Mouse (Mus musculus) ES-CJ7 (cell line): ENCODE measurements around the gene Agbl4.
A peak's percentile ranks its signal among the peaks of the same experiment; 100 is the strongest.

ENCODE experiments used
- DNase-seq: peaks from one replicate; pipeline ENCODE4 v3.0.0; 2011; ENCODE audit warnings: low read depth, low spot score

Gene Agbl4

DNA sequence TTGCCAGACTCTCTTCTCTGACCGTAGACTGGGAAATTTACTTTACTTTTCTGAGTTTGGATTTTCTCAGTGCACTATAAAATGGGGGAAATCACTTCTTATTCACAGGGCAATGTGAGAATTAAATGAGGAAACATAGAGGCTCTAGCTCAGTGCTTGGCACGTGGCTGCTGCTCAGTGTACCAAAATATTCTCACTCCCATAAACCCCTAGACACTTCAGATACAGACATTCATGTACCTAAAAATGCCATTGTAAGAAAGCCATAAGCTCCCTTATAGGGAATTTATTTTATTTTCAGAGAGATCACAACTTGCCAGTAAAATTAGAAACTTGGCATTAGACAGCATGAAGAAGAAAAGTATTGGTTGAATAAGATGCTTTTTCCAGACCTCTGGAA, 883.5 kb downstream of the Agbl4 start:
- no peak for DNase-seq

DNA sequence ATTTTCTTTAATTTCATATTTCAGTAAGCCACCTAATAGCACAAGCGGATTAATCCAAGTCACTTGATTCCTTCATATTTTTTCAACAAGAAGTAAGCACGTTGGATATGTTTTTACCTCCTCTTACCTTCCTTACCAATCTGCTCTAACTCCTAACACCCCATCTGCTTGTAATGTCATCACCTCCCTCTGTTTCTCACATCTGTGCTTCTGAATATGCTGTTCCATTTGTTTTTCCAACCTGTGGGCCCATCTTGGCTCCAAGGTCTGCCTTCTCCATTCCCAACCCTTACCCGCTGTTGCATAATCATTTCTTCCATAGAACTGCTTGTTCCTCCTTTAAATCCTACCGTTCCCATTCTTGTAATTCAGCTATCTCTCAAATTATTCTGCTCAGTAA, 884.4 kb downstream of the Agbl4 start:
- no peak for DNase-seq

DNA sequence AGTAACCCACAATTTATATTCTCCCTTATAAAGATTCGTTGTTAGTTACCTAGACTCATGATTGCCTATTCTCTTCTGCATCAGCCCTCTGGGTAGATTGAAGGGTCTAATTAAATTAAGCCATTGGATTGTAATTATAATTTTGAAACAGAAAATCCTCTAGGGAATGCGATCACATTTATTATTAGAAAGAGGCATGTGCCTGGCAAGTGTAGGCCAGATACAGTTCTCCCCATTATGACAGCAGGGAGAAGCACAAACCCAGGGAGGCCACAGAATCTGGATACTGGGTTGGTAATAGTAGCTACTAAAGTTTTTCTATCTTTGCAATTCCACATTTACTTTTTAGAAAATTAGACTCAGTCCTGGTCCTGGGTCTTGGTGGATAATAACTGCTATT, 887.2 kb downstream of the Agbl4 start:
- DNase-seq, result no peak

DNA sequence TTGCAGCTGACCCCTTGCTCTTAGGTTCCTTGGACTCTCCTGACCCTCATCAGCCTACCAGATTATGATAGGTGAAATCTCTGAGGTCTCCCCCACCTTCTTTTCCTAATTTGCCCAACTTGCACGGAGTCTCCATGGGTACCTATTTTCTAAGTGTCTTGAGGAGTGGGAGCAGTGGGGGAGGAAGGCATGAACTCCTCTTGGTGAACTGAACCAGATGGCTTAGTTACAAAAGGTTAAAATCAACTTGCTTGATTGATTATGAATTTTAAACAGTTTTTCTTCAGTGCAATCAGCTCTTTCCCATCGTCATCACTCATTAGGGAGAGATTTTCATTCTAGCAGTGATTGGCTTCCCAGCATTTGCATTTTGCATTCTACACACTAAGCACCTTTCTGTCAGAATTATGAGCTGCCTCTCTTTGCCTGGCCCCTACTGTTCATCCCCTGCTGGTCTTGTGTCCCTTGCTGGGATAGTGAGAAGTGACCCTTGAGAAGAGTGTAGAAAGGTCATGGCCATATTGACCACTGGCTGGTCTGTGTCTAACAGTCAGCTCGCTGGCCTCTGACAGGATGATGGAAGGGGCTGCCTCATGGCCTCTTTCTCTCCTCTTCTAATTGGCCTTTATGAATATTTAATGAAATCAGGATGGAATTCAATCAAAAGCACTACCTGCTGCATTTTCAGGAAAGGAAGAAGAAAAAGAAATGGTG, 897.2 kb downstream of the Agbl4 start:
- no peak for DNase-seq

DNA sequence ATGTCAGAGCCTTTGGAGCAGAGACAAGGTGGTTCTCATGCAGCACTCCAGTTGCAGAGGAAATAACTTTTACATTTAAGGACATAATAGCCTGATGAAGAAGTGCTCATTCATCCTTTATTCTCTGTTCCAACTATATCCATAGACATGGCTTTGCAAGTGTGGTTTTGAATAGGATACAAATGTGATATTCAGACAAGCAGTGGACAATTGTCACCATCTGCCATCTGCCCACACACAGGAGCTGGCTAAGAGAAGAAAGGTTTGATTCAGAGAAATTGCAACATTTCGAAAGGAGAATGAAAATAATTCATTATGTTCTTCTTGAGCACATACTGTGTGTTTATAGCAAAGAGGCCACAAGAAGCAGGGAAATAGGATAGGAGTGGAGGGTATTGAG, 909.1 kb downstream of the Agbl4 start:
- no peak for DNase-seq

DNA sequence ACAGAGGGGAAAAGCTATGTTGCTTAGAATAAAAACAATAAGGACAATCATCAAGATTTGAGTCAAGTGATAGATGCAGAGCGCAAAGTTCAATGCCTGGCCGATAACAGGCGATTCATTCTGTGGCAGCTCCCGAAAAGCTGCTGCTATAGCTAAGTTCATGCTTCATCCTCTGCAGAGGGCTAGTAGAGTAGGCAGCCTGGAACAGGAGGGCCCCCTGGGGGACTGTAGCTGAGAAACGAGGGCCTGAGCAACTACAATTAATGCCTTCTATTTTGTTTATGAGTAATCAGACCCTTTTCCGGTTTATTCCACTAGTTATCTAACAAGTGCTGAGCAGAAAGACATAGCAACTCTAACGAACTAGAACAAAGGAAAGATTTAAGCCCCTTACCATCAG, 909.7 kb downstream of the Agbl4 start:
- no peak for DNase-seq

DNA sequence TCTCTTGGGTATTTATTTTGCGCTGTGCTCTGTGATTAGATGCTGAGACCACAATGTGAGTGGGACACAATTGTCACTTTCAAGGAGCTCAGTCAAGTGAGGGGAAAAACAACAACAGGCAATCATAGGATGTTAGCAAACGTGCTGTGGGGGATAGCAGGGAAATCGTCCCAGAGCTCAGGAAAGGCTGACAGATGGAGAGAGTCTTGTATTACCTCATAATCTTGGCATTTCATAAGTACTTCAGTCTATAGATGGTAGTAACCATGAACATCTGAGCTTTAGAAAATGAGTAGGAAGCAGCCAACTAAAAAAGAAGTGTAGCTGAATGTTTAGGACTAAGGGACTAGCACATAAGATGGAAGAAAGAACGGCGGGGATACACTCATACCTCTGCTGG, 910.2 kb downstream of the Agbl4 start:
- DNase-seq, result no peak

DNA sequence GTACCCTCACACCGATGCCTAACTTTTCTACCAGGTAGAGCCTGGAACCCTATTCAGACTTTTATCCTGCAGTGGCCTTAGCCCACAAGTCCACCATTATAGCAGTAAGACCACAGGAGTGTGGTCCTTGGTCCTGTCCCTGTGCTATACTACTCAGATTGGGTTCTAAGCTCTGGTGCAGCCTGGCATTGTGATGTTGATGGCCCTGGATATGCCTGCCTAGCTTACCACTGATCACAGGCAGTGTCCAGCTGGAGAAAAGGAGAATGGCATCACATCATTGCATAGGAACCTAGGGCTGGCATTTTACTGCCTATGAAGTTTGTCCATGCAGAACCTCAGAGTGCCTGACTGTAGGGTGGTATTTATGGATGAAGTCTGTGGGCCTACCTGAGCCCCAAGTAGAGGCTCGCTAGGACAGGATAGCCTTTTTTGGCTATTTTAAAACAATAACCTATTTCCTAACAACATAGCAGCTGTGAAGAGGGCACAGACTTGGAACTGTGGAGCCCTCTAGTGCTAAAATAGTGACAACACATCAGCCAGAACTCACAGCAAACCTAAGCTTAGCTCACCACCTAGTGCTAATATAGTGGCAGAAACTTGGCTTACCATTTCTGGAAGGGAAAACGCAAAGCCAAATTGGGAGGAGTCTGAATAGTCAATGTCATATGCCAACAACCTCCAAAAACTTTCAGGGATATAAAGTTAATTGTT, 911.3 kb downstream of the Agbl4 start:
- DNase-seq, result peak; percentile 57

DNA sequence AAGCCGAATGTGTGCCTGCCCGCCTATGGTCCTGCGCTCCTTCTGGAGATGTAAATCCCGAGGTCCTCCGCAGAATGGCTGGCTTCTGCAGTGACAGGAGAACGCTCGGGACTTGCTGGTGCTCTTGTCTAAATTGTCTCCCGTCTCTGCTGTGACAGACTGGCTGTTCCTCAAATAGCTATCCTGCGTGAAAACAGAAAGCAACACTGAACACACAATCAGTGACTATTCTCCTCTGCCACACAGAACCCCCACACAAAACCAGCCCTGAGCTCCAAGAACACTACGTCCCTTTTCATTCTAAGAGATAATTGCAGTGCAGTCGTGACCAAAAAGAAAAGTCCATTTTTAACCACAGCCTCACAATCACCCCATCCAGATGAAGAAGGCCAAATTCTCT, 929.6 kb downstream of the Agbl4 start:
- no peak for DNase-seq

DNA sequence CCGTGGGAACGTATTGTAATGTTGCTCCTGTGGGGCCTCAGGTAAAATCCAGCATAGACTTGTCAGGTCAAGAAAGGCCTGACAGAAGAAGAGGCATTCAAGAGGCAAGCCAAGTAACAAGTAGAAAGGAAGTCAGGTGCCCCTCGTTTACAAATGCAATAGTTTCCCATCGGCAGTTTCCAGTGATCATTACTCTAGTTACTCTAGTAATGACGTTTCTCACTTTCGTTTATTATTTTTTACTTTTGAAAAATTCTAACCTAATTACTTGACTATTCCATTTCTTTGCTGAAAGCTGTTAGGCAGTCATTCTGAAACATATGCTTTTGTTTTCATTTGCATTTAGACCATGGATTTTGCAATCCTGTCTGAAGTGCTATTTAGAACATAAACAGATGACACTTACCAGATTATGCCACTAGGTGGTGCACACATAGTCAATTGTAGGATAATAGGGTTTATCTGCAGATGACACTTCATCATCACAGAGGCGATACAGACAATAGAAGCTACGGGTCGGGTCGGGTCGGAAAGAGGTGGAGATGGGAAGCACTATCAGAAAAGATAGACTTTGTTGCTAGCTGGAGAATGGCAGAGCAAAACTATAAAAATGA, 930.4 kb downstream of the Agbl4 start:
- DNase-seq, result peak; percentile 50

DNA sequence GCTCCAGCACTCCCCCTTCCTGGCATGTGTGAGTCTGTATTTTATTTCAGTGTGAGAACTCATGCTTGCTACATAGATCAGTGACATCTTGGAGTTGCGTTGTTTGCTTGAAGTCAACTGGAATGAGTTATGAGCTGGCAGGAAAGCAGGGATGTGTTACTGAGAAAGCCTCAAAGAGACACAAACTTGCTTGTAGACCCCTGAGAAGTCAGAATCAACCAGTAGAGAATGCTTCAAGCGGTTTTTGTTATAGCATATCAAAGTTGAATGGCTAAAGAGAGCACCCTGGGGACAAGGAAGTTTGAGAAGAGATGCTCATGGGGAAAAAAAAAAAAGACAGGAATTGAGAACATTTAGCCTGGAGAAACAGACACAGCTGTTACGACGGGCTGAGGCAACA, 932.0 kb downstream of the Agbl4 start:
- DNase-seq, result no peak

DNA sequence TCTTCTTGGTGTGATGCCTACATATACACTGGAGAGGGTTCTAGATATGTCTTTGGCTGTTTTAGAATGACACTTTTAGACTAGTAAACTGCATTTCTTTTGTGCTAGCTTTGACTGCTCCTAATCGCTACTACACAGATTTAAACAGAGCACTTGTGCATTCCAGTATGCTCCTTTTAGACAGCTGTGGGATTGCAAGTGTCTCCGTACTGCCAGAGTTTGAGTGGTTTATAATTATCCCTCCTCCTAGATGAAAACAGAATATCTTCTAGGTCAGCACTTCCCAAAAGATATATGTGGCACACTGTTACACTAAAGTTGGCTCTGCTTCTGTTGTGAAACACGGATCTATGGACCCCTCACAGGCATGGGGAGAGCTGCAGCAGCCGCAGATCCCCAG, 935.4 kb downstream of the Agbl4 start:
- no peak for DNase-seq

DNA sequence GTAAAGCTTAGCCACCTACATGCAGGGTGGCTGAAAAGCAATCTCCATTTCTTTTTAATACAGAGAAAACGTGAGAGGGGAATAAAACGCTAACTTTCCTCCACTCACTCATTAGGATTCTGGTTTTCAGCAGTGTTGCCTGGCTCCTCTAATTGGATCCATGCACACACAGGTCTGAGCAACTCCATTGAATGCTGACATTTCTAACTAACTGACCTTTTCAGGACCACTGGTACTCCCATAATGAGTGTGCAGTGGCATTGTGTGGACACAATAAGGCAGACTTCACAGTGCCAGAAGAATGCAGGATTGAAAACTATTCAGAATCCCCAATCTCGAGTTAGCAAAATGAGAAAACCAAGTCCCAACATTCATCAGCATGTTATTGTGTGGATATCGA, 952.5 kb downstream of the Agbl4 start:
- no peak for DNase-seq

DNA sequence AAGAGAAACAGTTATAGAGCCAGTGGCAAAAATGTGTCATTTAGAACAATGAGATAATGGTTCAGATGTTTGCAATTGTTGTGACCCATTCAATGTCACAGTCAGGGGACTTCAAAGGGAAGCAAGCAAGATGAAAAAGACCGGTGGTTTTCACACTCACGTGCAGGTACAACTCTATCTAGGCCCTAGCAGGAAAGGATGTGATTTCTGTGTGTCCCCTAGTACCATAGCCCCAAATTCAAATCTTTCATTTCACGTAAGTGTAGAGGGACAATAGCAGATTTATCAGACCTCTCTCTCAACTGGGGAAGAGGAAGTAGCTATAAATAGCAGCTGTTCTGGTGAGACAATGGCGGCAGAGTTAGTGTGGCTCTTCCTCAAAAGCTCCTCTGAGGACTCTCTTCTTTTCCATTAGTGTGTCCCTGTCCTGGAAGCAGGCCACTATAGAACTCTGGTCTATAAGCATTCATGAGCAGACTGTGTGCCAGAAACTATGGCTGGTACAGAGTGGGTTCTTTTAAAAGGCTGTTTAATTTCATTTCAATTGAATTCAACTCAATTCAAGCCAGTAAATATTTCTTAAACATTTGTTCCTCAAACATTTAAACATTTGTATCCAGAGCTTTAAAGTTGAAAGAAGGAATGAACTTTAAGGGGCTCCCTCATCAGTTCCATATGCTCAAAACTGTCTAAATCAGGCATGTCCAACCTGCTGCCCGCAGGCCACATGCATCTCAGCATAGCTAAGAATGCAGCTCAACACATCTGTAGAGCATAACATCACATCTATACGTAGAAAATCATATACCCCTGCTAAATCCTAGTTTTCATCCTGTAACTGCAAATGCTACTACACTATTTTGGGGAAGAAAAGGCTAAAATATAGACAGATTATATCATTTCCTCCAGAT, 953.4 kb downstream of the Agbl4 start:
- DNase-seq, result no peak

DNA sequence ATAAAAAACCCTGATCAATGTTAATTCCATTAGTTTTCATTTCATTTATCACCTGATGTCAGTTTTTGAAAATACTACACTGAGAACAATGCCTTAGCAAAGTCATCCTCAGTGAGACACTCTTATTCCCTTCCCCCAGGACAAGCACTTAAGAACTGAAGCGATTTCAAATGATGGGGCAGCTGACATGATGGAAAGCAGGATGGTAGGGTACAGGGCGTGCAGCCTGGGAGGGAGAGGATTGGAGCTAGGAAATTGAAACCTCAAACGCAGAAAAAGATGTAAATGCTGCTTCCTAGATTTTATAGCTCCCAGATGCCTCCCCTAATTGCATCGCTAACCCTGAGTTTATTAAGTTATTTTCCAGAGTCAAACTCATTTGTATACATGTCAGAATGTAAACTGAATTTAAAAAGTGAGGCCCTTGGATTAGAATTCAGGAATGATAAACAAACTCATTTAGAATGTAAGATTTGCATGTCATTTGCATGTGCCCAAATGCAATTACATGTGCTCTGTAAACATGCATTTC, 959.2 kb downstream of the Agbl4 start:
- DNase-seq, result no peak

DNA sequence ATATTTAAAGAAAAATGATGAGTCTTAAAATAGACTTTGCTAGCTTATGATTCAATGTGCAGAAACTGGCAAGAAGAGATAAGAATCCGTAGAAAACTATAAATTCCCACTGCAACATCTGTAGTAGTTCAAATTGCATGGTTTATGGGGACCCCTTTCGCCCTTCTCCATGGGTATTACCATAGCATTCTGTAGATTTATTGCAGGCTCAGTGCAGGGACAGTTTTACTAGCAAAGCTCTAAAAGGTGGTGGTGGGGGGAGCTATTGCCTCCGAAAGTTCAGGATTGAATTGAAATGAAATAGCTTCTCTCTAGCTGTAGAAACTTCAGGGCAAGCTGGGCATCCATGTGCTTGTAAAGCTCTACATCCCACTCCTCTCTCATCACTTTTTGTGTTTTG, 959.7 kb downstream of the Agbl4 start:
- no peak for DNase-seq

DNA sequence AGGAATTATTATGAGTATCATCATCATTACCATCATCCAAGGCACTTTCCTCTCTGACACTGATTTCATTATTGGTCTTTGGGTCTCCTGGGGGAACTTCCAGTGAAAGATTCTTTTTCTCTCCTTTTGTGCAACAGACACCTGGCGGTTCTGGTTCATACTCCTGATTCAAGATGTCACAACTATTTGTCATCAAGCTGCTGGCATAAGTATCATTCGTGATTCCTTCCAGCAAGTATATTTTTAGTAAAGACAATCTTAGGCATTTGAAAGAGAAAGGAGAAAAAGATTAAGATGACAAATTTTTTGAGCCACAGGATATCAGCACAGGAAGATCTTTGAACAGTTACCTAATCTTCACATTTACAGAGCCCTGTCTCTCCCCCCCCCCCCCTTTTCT, 966.7 kb downstream of the Agbl4 start:
- DNase-seq, result no peak

DNA sequence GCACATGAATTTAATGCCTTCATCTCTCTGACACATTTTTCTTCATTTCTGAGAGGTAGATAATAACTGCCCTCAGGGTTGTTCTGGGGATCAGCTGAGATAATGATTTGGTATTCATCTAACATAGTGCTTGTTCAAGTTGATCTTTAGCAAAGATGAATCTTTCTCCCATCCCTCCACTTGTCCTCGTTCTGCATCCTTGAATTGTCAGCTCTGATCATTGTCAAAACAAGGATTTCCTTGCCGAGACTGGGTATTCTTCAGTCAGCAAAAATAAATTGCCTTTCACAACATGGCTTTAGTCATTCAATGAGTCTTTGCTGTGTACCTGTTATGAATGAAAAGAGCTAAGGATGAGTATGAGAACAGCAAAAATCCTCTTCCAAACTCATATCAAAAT, 970.3 kb downstream of the Agbl4 start:
- DNase-seq, result no peak

DNA sequence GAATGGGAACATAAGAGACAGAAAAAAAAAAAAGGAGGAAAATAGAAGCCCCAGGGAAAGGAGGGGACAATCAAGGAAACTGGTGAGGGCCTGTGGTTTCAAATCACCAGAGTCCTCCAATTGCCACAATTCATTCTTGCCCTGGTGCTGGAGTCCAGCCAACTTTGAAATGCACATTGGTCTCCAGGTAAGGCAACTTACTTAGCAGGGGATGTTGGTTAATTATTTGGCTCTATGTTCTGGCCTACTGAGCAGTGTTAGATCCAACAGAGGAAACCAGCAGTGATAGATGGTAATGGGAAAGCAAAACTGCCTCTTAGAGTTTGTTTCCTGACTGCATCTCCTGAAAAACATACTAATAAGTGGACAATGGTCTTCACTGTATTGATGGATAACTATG, 979.7 kb downstream of the Agbl4 start:
- DNase-seq, result no peak

DNA sequence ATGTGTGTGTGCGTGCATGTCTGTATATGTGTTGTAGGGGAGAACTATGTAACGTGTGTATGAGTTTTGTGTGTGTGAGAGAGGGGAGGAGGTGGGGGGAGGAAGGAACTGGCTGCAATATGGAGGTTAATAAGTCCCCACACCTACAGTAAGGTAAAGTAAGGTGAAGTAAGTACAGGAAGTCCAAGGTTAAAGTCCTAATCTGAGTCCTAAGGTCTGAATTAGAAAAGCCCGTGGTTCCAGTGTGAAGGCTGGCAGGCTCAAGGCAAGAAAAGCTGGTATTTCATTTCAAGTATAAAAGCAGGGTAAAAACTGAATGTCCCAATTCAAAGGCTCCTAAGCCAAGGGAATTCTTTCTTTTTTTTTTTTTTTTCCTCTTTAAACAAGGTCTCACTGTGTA, 980.6 kb downstream of the Agbl4 start:
- no peak for DNase-seq

DNA sequence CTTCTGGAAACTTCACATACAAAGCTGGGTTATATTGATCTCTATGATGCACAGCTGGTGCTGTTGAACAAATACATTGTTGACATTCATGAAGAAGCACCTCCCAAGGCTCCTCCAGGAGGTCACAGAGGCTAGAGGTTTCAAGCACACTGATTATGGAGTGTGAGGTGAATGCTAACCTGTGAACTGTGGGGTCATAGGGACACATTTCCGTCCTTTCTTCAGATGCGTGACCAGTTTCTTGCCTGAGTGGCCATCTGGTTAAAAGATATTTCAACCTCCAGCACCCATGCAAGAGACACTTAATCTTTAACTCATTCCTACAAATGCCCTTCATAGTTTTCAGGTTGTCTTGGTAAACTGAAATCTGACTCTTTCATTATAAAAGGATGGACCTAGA, 985.6 kb downstream of the Agbl4 start:
- no peak for DNase-seq

DNA sequence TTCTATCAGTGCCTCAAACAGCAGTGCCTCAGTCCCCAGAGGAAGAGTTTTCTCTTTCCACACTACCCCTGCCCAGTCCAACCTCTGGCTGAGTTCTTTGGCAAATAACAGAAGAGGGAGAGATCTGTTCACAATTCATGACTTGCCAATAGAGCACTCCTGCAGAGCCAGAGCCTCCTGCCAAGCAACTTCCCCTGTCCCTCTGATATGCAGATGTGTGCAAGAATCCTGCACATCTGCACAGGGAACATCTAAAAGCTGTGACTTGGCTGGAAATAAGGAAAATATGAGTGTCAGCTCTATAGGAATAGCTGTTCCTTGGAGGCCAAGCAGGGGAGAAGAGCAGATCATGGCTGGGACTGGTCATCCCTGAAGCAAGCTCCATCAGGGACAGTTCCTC, 993.3 kb downstream of the Agbl4 start:
- DNase-seq, result no peak
